Mouse (Mus musculus): ENCODE results near the gene Gm10974. TPM values are rescaled to one million over a fixed set of nuclear protein-coding genes. Genes with fewer than 3 reads are reported as not detected.

Gene Gm10974
- total RNA-seq, 2 experiments from 2014 or later, result not detected

- no peak for DNase-seq
Measured at GRCm38 (mm10) chr7:66359044-66359443, 6.7 kb upstream of the Gm10974 start.

- no peak for DNase-seq
Measured at GRCm38 (mm10) chr7:66364491-66364890, 1.2 kb upstream of the Gm10974 start.

GRCm38 (mm10) chr7:66365411-66365810 lies 294 bp upstream of the Gm10974 start:
- DNase-seq, result no peak

- no peak for DNase-seq
Measured at GRCm38 (mm10) chr7:66369071-66369933, 3.6 kb downstream of the Gm10974 start.

- no peak for DNase-seq
Measured at GRCm38 (mm10) chr7:66369934-66370445, 4.3 kb downstream of the Gm10974 start.

- no peak for DNase-seq
Measured at GRCm38 (mm10) chr7:66370970-66371369, 5.3 kb downstream of the Gm10974 start.

- no peak for DNase-seq
Measured at GRCm38 (mm10) chr7:66373391-66373790, 7.7 kb downstream of the Gm10974 start.

- no peak for DNase-seq
Measured at GRCm38 (mm10) chr7:66375736-66376135, 10.0 kb downstream of the Gm10974 start.

- no peak for DNase-seq
Measured at GRCm38 (mm10) chr7:66376560-66376959, 10.9 kb downstream of the Gm10974 start.

GRCm38 (mm10) chr7:66384213-66384612 lies 18.5 kb downstream of the Gm10974 start:
- no peak for DNase-seq

GRCm38 (mm10) chr7:66384891-66385290 lies 19.2 kb downstream of the Gm10974 start:
- no peak for DNase-seq

GRCm38 (mm10) chr7:66385826-66386225 lies 20.1 kb downstream of the Gm10974 start:
- DNase-seq, result no peak

GRCm38 (mm10) chr7:66386411-66386810 lies 20.7 kb downstream of the Gm10974 start:
- DNase-seq, result no peak

GRCm38 (mm10) chr7:66387419-66387812 lies 21.7 kb downstream of the Gm10974 start:
- no peak for DNase-seq

- DNase-seq, result peak; percentile 63
Measured at GRCm38 (mm10) chr7:66387813-66388521, 22.3 kb downstream of the Gm10974 start, which contains the start of gene Lrrk1. TSS of gene Lrrk1 (minus strand) at chr7:66388350.

GRCm38 (mm10) chr7:66388621-66389532 lies 23.2 kb downstream of the Gm10974 start:
- DNase-seq, result peak; percentile 43

- no peak for DNase-seq
Measured at GRCm38 (mm10) chr7:66397288-66397687, 31.6 kb downstream of the Gm10974 start.

- no peak for DNase-seq
Measured at GRCm38 (mm10) chr7:66401605-66402004, 35.9 kb downstream of the Gm10974 start.

- no peak for DNase-seq
Measured at GRCm38 (mm10) chr7:66402876-66403275, 37.2 kb downstream of the Gm10974 start.

GRCm38 (mm10) chr7:66404141-66404540 lies 38.4 kb downstream of the Gm10974 start:
- DNase-seq, result no peak

GRCm38 (mm10) chr7:66404802-66405201 lies 39.1 kb downstream of the Gm10974 start:
- DNase-seq, result no peak

- no peak for DNase-seq
Measured at GRCm38 (mm10) chr7:66405541-66405940, 39.8 kb downstream of the Gm10974 start.
